Mouse (Mus musculus) myocyte (in vitro differentiated cells): ENCODE results near the gene Ccl4. TPM values are rescaled to one million over a fixed set of nuclear protein-coding genes. Genes with fewer than 3 reads are reported as not detected.

Source experiments
- H3K27me3 ChIP-seq: one replicate; pipeline ENCODE4 v1.6.1; 2011; ENCODE audit not compliant: control insufficient read depth, insufficient read depth, insufficient read length
- H3K36me3 ChIP-seq: one replicate; pipeline ENCODE4 v1.6.1; 2011; ENCODE audit not compliant: control insufficient read depth, insufficient read depth
- H3K4me2 ChIP-seq: one replicate; pipeline ENCODE4 v1.6.1; 2011; ENCODE audit warnings: low read depth, control low read depth
- H3K4me3 ChIP-seq: one replicate; pipeline ENCODE4 v1.5.1; 2011; ENCODE audit warnings: mild to moderate bottlenecking, control low read depth, moderate library complexity
- H3K79me2 ChIP-seq: one replicate; pipeline ENCODE4 v1.6.1; 2011; ENCODE audit not compliant: control insufficient read depth, insufficient read depth
- H3ac ChIP-seq: one replicate; pipeline ENCODE4 v1.6.1; 2011; ENCODE audit not compliant: control insufficient read depth, insufficient read length
- CEBPB ChIP-seq: IDR thresholded peaks from 2 replicates; pipeline ENCODE4 v1.6.1; 2011; ENCODE audit warnings: mild to moderate bottlenecking, moderate library complexity; ENCODE audit not compliant: poor library complexity, insufficient read depth, severe bottlenecking
- E2F4 ChIP-seq: IDR thresholded peaks from one replicate; pipeline ENCODE4 v1.6.1; 2011; ENCODE audit warnings: mild to moderate bottlenecking, control low read depth, moderate library complexity; ENCODE audit not compliant: insufficient read depth
- MAX ChIP-seq: IDR thresholded peaks from one replicate; pipeline ENCODE4 v1.6.1; 2011; ENCODE audit warnings: low read depth, mild to moderate bottlenecking, control low read depth
- MYOD1 ChIP-seq, 3 experiments: IDR thresholded peaks; one replicate each; pipeline ENCODE4 v1.6.1; 2011; ENCODE audit warnings: control low read depth in 2 of 3, low read depth in 2 of 3, mild to moderate bottlenecking in 2 of 3, moderate library complexity in 1 of 3; ENCODE audit not compliant: insufficient read length in 2 of 3, control insufficient read depth in 1 of 3
- MYOG ChIP-seq, 3 experiments: IDR thresholded peaks; one replicate each; pipeline ENCODE4 v1.6.1; 2011; ENCODE audit warnings: control low read depth in 2 of 3, low read depth in 2 of 3, mild to moderate bottlenecking in 2 of 3; ENCODE audit not compliant: insufficient read length in 2 of 3, control insufficient read depth in 1 of 3, insufficient read depth in 1 of 3
- POLR2A ChIP-seq: IDR thresholded peaks from one replicate; pipeline ENCODE4 v1.6.1; 2011; ENCODE audit warnings: low read depth, mild to moderate bottlenecking, control low read depth, moderate library complexity; ENCODE audit not compliant: insufficient read length
- POLR2AphosphoS2 ChIP-seq: IDR thresholded peaks from one replicate; pipeline ENCODE4 v1.6.1; 2011; ENCODE audit warnings: low read depth, control low read depth; ENCODE audit not compliant: insufficient read length
- REST ChIP-seq: IDR thresholded peaks from one replicate; pipeline ENCODE4 v1.6.1; 2011; ENCODE audit warnings: mild to moderate bottlenecking, control low read depth, moderate library complexity; ENCODE audit not compliant: insufficient read depth, insufficient read length
- SRF ChIP-seq: IDR thresholded peaks from one replicate; pipeline ENCODE4 v1.6.1; 2011; ENCODE audit warnings: low read depth; ENCODE audit not compliant: control insufficient read depth, insufficient read length
- TCF12 ChIP-seq: IDR thresholded peaks from one replicate; pipeline ENCODE4 v1.6.1; 2011; ENCODE audit warnings: mild to moderate bottlenecking, control low read depth; ENCODE audit not compliant: poor library complexity, insufficient read depth, severe bottlenecking
- TCF3 ChIP-seq: IDR thresholded peaks from one replicate; pipeline ENCODE4 v1.6.1; 2011; ENCODE audit warnings: low read depth, control low read depth; ENCODE audit not compliant: insufficient read length
- USF1 ChIP-seq: IDR thresholded peaks from one replicate; pipeline ENCODE4 v1.6.1; 2011; ENCODE audit warnings: low read depth, mild to moderate bottlenecking, control low read depth, moderate library complexity
- polyA plus RNA-seq: library from polyadenylated mRNA; unstranded; fragments of >200 nt; fragmentation: generic; extraction: Trizol; gene quantifications from one replicate; pipeline ENCODE4 v1.2.1, GENCODE M21; 2012; ENCODE audit warnings: missing spikeins

The Ccl4 gene
- not detected for polyA plus RNA-seq

DNA sequence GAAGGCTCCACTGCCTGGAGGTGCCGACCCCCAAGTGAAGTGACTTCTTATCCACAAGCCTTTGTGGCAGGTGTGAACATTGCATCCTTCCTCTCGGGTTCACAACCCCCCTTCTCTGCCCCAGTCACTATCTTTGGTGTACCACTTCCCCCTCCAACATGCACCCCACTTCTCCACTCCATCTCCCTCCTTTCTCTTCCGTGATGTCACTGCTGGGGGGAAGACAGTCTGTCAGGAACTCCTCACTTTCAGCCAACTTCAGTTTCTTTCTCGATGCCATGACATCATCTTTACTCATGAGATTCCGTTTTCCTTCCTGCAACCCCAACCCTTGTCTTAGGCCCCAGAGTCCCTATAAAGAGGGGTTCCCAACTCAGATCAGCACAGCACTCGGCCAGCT, at the start of gene Ccl4:
Gene Ccl4 (plus strand): TSS at position 381 of the 400 bp plus-strand sequence.
- no peak within 1 kb of the TSS for H3K4me3 ChIP-seq
- no peaks in the 10 kb centered on the region for H3K79me2 ChIP-seq
- no peak within 1 kb of the TSS for H3K4me2 ChIP-seq
- peaks cover 9% of the 10 kb centered on the region for H3K27me3 ChIP-seq
- TF ChIP-seq REST (no peak), E2F4 (no peak), TCF12 (no peak), CEBPB (no peak), MAX (no peak), USF1 (no peak), MYOG (IDR thresholded peaks at IDR 0.05; ENCODE audit: control insufficient read depth in 1 of 3, insufficient read depth in 1 of 3, insufficient read length in 2 of 3, low read depth in 2 of 3) (no peak), POLR2AphosphoS2 (no peak), MYOD1 (IDR thresholded peaks at IDR 0.05; ENCODE audit: control insufficient read depth in 1 of 3, insufficient read length in 2 of 3, low read depth in 2 of 3) (no peak), TCF3 (no peak), SRF (no peak)
- no peaks in the 10 kb centered on the region for H3K36me3 ChIP-seq
- no peak within 1 kb of the TSS for H3ac ChIP-seq

- no peaks in the 10 kb centered on the region for H3K36me3 ChIP-seq
- no peaks in the 10 kb centered on the region for H3K27me3 ChIP-seq
- no peak overlapping the region for H3K4me2 ChIP-seq
- no peak overlapping the region for H3K4me3 ChIP-seq
- H3ac ChIP-seq = no peak overlapping the region
- no peak for TF ChIP-seq MYOG (IDR thresholded peaks at IDR 0.05; ENCODE audit: control insufficient read depth in 1 of 3, insufficient read depth in 1 of 3, insufficient read length in 2 of 3, low read depth in 2 of 3)
- no peak for TF ChIP-seq E2F4
- TF ChIP-seq POLR2A = no peak
- no peak for TF ChIP-seq MYOD1 (IDR thresholded peaks at IDR 0.05; ENCODE audit: control insufficient read depth in 1 of 3, insufficient read length in 2 of 3, low read depth in 2 of 3)
- TF ChIP-seq MAX = no peak
- TF ChIP-seq USF1 = no peak
- no peak for TF ChIP-seq REST
- no peak for TF ChIP-seq SRF
- no peak for TF ChIP-seq TCF12
- no peak for TF ChIP-seq TCF3
- no peak for TF ChIP-seq CEBPB
- no peak for TF ChIP-seq POLR2AphosphoS2
- H3K79me2 ChIP-seq = no peaks in the 10 kb centered on the region
Measured at GRCm38 (mm10) chr11:83616586-83616985, 45.8 kb upstream of the Ccl4 start.

GRCm38 (mm10) chr11:83618238-83618637, 44.1 kb upstream of the Ccl4 start:
- Histone ChIP-seq H3K27me3 (no peaks in the 10 kb centered on the region), H3K4me2 (no peak overlapping the region), H3K4me3 (no peak overlapping the region), H3ac (no peak overlapping the region), H3K36me3 (no peaks in the 10 kb centered on the region), H3K79me2 (no peaks in the 10 kb centered on the region)
- TF ChIP-seq POLR2A (no peak), SRF (no peak), E2F4 (no peak), CEBPB (no peak), USF1 (no peak), TCF3 (no peak), MYOG (IDR thresholded peaks at IDR 0.05; ENCODE audit: control insufficient read depth in 1 of 3, insufficient read depth in 1 of 3, insufficient read length in 2 of 3, low read depth in 2 of 3) (no peak), POLR2AphosphoS2 (no peak), TCF12 (no peak), REST (no peak), MAX (no peak), MYOD1 (IDR thresholded peaks at IDR 0.05; ENCODE audit: control insufficient read depth in 1 of 3, insufficient read length in 2 of 3, low read depth in 2 of 3) (no peak)

GRCm38 (mm10) chr11:83619037-83619436, 43.3 kb upstream of the Ccl4 start:
- Histone ChIP-seq H3K4me3 (no peak overlapping the region), H3K79me2 (no peaks in the 10 kb centered on the region), H3K4me2 (no peak overlapping the region), H3ac (no peak overlapping the region), H3K27me3 (no peaks in the 10 kb centered on the region), H3K36me3 (no peaks in the 10 kb centered on the region)
- TF ChIP-seq POLR2A = no peak
- TF ChIP-seq E2F4 = no peak
- no peak for TF ChIP-seq SRF
- TF ChIP-seq MYOD1 (IDR thresholded peaks at IDR 0.05; ENCODE audit: control insufficient read depth in 1 of 3, insufficient read length in 2 of 3, low read depth in 2 of 3) = no peak
- TF ChIP-seq TCF12 = no peak
- TF ChIP-seq TCF3 = no peak
- no peak for TF ChIP-seq POLR2AphosphoS2
- TF ChIP-seq USF1 = no peak
- TF ChIP-seq REST = no peak
- TF ChIP-seq MYOG (IDR thresholded peaks at IDR 0.05; ENCODE audit: control insufficient read depth in 1 of 3, insufficient read depth in 1 of 3, insufficient read length in 2 of 3, low read depth in 2 of 3) = no peak
- TF ChIP-seq CEBPB = no peak
- no peak for TF ChIP-seq MAX

DNA sequence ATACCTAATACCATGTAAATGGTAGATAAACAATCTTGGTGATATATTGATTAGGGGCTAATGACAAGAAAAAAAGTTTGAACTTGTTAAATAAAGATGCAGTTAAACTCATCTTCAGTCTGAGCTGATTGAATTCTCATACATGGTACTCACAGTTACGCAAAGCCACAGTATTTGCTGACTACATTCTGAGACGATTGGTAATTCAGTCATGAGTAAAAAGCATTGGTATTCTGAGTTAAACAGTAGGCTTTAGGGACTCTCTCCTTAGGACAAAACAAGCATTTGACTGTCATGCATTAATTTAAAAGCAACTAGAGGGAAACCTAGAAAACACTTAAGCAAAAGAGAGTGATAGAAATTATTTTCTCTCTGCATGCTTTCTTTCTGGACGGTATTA, 38.8 kb upstream of the Ccl4 start:
- TF ChIP-seq E2F4 (no peak), USF1 (no peak), POLR2AphosphoS2 (no peak), TCF3 (no peak), TCF12 (no peak), MYOD1 (IDR thresholded peaks at IDR 0.05; ENCODE audit: control insufficient read depth in 1 of 3, insufficient read length in 2 of 3, low read depth in 2 of 3) (no peak), MAX (no peak), REST (no peak), SRF (no peak), POLR2A (no peak), CEBPB (no peak), MYOG (IDR thresholded peaks at IDR 0.05; ENCODE audit: control insufficient read depth in 1 of 3, insufficient read depth in 1 of 3, insufficient read length in 2 of 3, low read depth in 2 of 3) (no peak)
- H3K4me3 ChIP-seq = no peak overlapping the region
- H3ac ChIP-seq = no peak overlapping the region
- H3K36me3 ChIP-seq = no peaks in the 10 kb centered on the region
- H3K79me2 ChIP-seq = no peaks in the 10 kb centered on the region
- H3K27me3 ChIP-seq = no peaks in the 10 kb centered on the region
- no peak overlapping the region for H3K4me2 ChIP-seq
